Mouse (Mus musculus): ENCODE measurements around the gene Dlg4. TPM values are rescaled to one million over a fixed set of nuclear protein-coding genes. Genes with fewer than 3 reads are reported as not detected.

The Dlg4 gene
- total and polyA plus RNA-seq, 3 experiments = 6.8 to 15.3 (median 7.3) TPM

GRCm38 (mm10) chr11:70029130-70029801, 12.5 kb downstream of the Dlg4 start (continued):
- no peak for TF ChIP-seq IRF4 (IDR thresholded peaks at IDR 0.05; ENCODE audit: low read depth, low read length)
- no peak for TF ChIP-seq ETS1 (conservative IDR thresholded peaks at IDR 0.05; ENCODE audit: low read depth, low read length)
- TF ChIP-seq ZC3H11A (IDR thresholded peaks at IDR 0.05; ENCODE audit: low read depth, low read length) = no peak
- TF ChIP-seq MAX (IDR thresholded peaks at IDR 0.05; ENCODE audit: low read length) = no peak
- no peak for TF ChIP-seq ZKSCAN1 (IDR thresholded peaks at IDR 0.05; ENCODE audit: borderline replicate concordance, low read depth, low read length)

GRCm38 (mm10) chr11:70029829-70030550, 13.2 kb downstream of the Dlg4 start:
- Histone ChIP-seq H3K27me3 (replicated peaks) (peaks cover 3% of the 10 kb centered on the region), H3K79me2 (replicated peaks; ENCODE audit: control insufficient read depth, extremely low read depth, insufficient read depth, poor library complexity, severe bottlenecking) (no peaks in the 10 kb centered on the region), H3K9ac (ENCODE audit: insufficient read depth, low read depth) (peak overlapping the region; percentile 21; the same call in 1 of the 2 replicates), H3K4me1 (ENCODE audit: control insufficient read depth in 1 of 2, insufficient read depth in 2 of 2) (peaks cover 19 to 34% of the 10 kb centered on the region in 2 experiments), H3K36me3 (replicated peaks in 1 of 2; ENCODE audit: control insufficient read depth in 1 of 2, insufficient read depth in 1 of 2, low read length in 1 of 2) (peaks cover 11 to 24% of the 10 kb centered on the region in 2 experiments), H3K27ac (ENCODE audit: insufficient read depth, low read depth) (peak overlapping the region; percentile 31; the same call in 1 of the 2 replicates), H3K4me3 (replicated peaks in 1 of 3; ENCODE audit: low read depth in 2 of 3, low read length in 2 of 3, poor library complexity in 1 of 3) (peak overlapping the region; percentile 41 to 69 (median 56)), H3K9me3 (replicated peaks; ENCODE audit: low read length) (no peaks in the 10 kb centered on the region), H3K4me2 (ENCODE audit: insufficient read depth, low read depth, poor library complexity, severe bottlenecking) (peak overlapping the region; percentile 53)
- dilution Hi-C loops (cut with MboI; ENCODE audit: extremely low pct_ligation_motif_present, extremely low pct_unique_long_range_greater_than_20kb, low sequenced_read_pairs) (no loop called here), in situ Hi-C loops (cut with MboI; ENCODE audit: low pct_ligation_motif_present, low pct_unique_long_range_greater_than_20kb, low sequenced_read_pairs) (no loop called here)
- DNase-seq (ENCODE audit: extremely low read depth) = no peak
- TF ChIP-seq CHD2 (IDR thresholded peaks at IDR 0.05; ENCODE audit: low read length) = peak; percentile 37; the same call in 1 of the 2 replicates
- TF ChIP-seq MAX (IDR thresholded peaks at IDR 0.05; ENCODE audit: low read length) = peak; percentile 59; the same call in 1 of the 2 replicates
- 0 out of 2 replicates have a peak, but pooled peaks have one; percentile 41 for TF ChIP-seq RCOR1 (conservative IDR thresholded peaks at IDR 0.05; ENCODE audit: low read depth, low read length)
- TF ChIP-seq MEF2A (IDR thresholded peaks at IDR 0.05; ENCODE audit: borderline replicate concordance, low read depth, low read length) = peak; percentile 60
- 0 out of 2 replicates have a peak, but pooled peaks have one; percentile 45 for TF ChIP-seq HCFC1 (IDR thresholded peaks at IDR 0.05; ENCODE audit: low read depth, low read length)
- TF ChIP-seq SIN3A (IDR thresholded peaks at IDR 0.05; ENCODE audit: low read length) = peak; percentile 71; the same call in 1 of the 2 replicates
- TF ChIP-seq POLR2AphosphoS2 (IDR thresholded peaks at IDR 0.05; ENCODE audit: low read depth, low read length) = no peak
- TF ChIP-seq NELFE (IDR thresholded peaks at IDR 0.05; ENCODE audit: low read depth, low read length) = peak; percentile 62; the same call in 1 of the 2 replicates
- peak; percentile 55; the same call in 1 of the 2 replicates for TF ChIP-seq TBP (conservative IDR thresholded peaks at IDR 0.05; ENCODE audit: low read depth, low read length)
- TF ChIP-seq TCF12 (IDR thresholded peaks at IDR 0.05; ENCODE audit: low read depth, low read length) = peak; percentile 84
- peak; percentile 64 for TF ChIP-seq EP300 (IDR thresholded peaks at IDR 0.05; ENCODE audit: low read length)
- no peak for TF ChIP-seq KAT2A (IDR thresholded peaks at IDR 0.05; ENCODE audit: insufficient replicate concordance, low read length)
- TF ChIP-seq JUN (IDR thresholded peaks at IDR 0.05; ENCODE audit: insufficient read depth, low read depth, low read length) = no peak
- peak; percentile 58 for TF ChIP-seq POLR2A (IDR thresholded peaks at IDR 0.05; ENCODE audit: low read depth, low read length)
- peak; percentile 84 for TF ChIP-seq IRF4 (IDR thresholded peaks at IDR 0.05; ENCODE audit: low read depth, low read length)
- TF ChIP-seq MAZ (IDR thresholded peaks at IDR 0.05; ENCODE audit: low read depth, low read length) = peak; percentile 94
- peak; percentile 66; the same call in 1 of the 2 replicates for TF ChIP-seq MYC (IDR thresholded peaks at IDR 0.05; ENCODE audit: low read depth, low read length)
- TF ChIP-seq PAX5 (IDR thresholded peaks at IDR 0.05; ENCODE audit: low read length) = no peak
- peak; percentile 59; the same call in 1 of the 2 replicates for TF ChIP-seq ETS1 (conservative IDR thresholded peaks at IDR 0.05; ENCODE audit: low read depth, low read length)

All from CH12.LX (cell line).